Mouse (Mus musculus): ENCODE data around the gene Gm20911. TPM values are rescaled to one million over a fixed set of nuclear protein-coding genes. Genes with fewer than 3 reads are reported as not detected.
"Not testable (repeated sequence)": the region's sequence is repeated elsewhere in the genome, so short reads cannot be mapped to it uniquely, and the experiment has no call there.

Gm20911 gene
- polyA plus RNA-seq (2011; ENCODE audit: insufficient read depth, insufficient read length, low read depth, missing spikeins): not detected in 2 replicates

DNA sequence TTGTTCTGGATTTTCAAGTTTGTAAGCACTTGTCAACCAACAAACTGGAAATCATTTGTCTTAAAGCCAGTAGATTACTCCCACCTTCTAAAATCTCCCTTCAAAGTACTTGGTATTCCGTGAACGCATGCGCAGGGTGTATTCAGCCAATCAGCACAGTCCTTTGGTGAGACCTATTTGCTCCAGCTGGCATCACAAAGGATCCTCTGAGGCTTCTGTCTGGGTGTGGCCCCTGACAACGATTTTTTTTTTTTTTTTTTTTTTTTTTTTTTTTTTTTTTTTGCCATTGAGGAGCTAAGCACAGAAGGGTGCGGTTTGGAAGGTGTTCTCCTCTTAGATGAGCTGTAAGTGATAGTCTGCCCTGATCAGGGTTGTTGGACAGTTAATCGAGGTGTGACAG, at the start of gene Gm20911:
Gene Gm20911, plus strand, starts transcription at position 301 of the 400 bp plus-strand sequence.
- H3K27ac ChIP-seq (ENCODE audit: insufficient read depth, low read length); H3K4me1 ChIP-seq (ENCODE audit: control insufficient read depth, insufficient read depth, low read length); H3K27me3 ChIP-seq (ENCODE audit: control insufficient read depth, insufficient read depth, low read length, poor library complexity, severe bottlenecking); H3K4me3 ChIP-seq (ENCODE audit: low read depth, low read length); H3K9ac ChIP-seq (ENCODE audit: low read depth, poor library complexity, severe bottlenecking); H3K36me3 ChIP-seq (ENCODE audit: control insufficient read depth, insufficient read depth, low read length, poor library complexity, severe bottlenecking); H3K9me3 ChIP-seq (replicated peaks; ENCODE audit: control insufficient read depth, insufficient read depth, low read length, poor library complexity, severe bottlenecking): not testable (repeated sequence)

Measured in ES-Bruce4 (cell line).